Mouse (Mus musculus) megakaryocyte, embryonic 14.5 days (primary cell): Measurements from ENCODE around the gene Gm42906. TPM values are rescaled to one million over a fixed set of nuclear protein-coding genes. Genes with fewer than 3 reads are reported as not detected.

Experiments used
- H3K27me3 ChIP-seq: replicated peaks from 2 replicates; pipeline ENCODE3; 2012; ENCODE audit warnings: inconsistent platforms
- H3K36me3 ChIP-seq: replicated peaks from 2 replicates; pipeline ENCODE3; 2012; ENCODE audit warnings: low read length, inconsistent platforms, mixed read lengths
- H3K4me1 ChIP-seq: 2 replicates; pipeline ENCODE4 v1.6.1; 2012; ENCODE audit warnings: inconsistent platforms
- H3K4me3 ChIP-seq: replicated peaks from 2 replicates; pipeline ENCODE3; 2012; ENCODE audit warnings: moderate library complexity, mild to moderate bottlenecking, inconsistent platforms
- H3K9me3 ChIP-seq: 2 replicates; pipeline ENCODE4 v1.6.1; 2012; ENCODE audit warnings: inconsistent platforms
- FLI1 ChIP-seq: IDR thresholded peaks from 2 replicates; pipeline ENCODE4 v1.6.1; 2012; ENCODE audit warnings: low read length, inconsistent platforms, mixed read lengths
- GATA1 ChIP-seq: IDR thresholded peaks from 3 replicates; pipeline ENCODE4 v1.6.1; 2012; ENCODE audit warnings: mixed read lengths, low read length, inconsistent platforms, borderline replicate concordance
- polyA plus RNA-seq: library from polyadenylated mRNA; stranded (reverse); fragments of >175 nt; gene quantifications from 2 replicates; pipeline ENCODE4 v1.2.3, GENCODE M21; 2012; ENCODE audit warnings: low replicate concordance; ENCODE audit not compliant: insufficient read depth

Gene Gm42906
- polyA plus RNA-seq, 1 experiment: not detected

DNA sequence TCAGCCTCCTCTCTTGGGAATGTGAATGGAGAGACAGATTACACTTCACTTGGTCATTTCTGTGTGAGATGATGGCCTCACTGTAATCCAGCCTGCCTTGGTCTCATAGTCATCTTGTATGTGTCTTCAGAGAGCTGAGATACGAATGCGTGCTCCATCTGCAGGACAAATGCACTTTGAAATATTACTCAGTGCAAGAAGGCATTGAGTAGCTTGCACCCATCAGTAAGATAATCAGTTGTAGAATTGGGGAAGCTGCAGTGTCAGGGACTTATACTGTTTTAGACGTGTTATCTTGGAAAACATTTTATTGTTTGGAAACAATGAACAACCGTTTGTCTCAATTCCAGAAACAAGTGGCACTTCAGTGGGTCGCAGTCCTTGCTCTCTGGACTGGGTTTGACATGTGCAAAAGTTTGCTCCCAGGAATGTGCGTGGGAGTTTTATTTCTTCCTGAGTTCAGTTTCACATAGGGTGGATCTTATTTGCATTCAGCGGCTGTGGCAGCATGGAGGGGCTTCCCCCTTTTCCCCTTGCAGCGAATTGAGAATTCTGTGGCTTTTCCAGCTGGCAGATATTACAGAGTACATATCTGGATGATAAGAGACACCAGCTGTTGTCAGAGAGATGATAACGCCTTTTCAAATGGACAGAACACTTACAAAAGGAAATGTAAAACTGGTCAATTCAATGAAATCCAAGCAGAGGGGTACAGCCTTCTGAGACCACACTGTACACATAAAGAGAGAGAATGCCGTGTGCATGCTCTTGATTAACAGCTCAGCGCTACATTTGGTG is 15.1 kb downstream of the Gm42906 start:
- H3K9me3 ChIP-seq: 0 out of 2 replicates have a peak, but pooled peaks cover 3% of the 10 kb centered on the region
- H3K4me1 ChIP-seq: peaks cover 21% of the 10 kb centered on the region
- peak overlapping the region; percentile 64 for H3K4me3 ChIP-seq
- H3K36me3 ChIP-seq: no peaks in the 10 kb centered on the region
- H3K27me3 ChIP-seq: no peaks in the 10 kb centered on the region
- TF ChIP-seq GATA1: no peak
- no peak for TF ChIP-seq FLI1

DNA sequence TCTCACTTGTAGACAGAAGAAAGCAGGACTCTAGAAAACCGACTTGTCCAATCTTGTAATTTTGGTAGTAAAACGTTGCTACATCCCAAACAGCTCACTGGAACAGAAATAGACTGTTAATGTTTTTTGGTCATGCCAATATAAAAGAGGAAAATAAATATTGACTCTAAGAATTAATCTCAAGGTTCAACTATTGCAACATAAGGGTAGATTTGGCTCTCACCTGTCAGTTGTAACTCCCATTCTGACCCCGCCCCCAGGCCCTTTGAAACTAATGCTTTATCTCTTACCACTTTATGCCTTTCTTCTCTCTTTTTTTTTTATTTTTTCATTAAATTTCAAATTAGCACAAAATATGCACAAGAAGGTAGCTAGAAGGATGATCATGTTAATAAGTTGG is 18.0 kb downstream of the Gm42906 start:
- H3K4me3 ChIP-seq: no peak overlapping the region
- TF ChIP-seq GATA1 (no peak), FLI1 (no peak)
- no peaks in the 10 kb centered on the region for H3K27me3 ChIP-seq
- H3K9me3 ChIP-seq: no peaks in the 10 kb centered on the region
- peaks cover 18% of the 10 kb centered on the region for H3K4me1 ChIP-seq
- no peaks in the 10 kb centered on the region for H3K36me3 ChIP-seq

DNA sequence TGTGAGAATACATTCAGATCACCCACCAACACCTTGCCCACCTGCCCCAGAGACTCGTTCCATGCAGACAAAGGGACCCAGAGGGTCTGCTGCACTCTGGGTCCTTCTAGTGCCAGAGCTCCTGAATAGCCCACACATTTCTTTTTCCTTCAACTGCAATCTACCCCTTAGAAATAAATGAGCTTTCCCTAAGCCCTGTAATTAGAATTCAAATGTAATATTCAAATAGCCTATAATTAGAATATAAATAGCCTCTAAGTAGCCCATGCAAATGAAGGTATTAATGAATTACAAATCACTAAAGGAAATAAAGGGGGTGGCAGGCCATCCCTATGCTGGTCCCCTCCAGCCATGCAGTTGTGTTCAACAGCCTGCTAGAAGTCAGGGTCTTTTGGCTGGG is 18.7 kb downstream of the Gm42906 start:
- H3K9me3 ChIP-seq: no peaks in the 10 kb centered on the region
- H3K36me3 ChIP-seq: no peaks in the 10 kb centered on the region
- H3K27me3 ChIP-seq: no peaks in the 10 kb centered on the region
- no peak for TF ChIP-seq GATA1
- TF ChIP-seq FLI1: no peak
- no peak overlapping the region for H3K4me3 ChIP-seq
- peaks cover 18% of the 10 kb centered on the region for H3K4me1 ChIP-seq

DNA sequence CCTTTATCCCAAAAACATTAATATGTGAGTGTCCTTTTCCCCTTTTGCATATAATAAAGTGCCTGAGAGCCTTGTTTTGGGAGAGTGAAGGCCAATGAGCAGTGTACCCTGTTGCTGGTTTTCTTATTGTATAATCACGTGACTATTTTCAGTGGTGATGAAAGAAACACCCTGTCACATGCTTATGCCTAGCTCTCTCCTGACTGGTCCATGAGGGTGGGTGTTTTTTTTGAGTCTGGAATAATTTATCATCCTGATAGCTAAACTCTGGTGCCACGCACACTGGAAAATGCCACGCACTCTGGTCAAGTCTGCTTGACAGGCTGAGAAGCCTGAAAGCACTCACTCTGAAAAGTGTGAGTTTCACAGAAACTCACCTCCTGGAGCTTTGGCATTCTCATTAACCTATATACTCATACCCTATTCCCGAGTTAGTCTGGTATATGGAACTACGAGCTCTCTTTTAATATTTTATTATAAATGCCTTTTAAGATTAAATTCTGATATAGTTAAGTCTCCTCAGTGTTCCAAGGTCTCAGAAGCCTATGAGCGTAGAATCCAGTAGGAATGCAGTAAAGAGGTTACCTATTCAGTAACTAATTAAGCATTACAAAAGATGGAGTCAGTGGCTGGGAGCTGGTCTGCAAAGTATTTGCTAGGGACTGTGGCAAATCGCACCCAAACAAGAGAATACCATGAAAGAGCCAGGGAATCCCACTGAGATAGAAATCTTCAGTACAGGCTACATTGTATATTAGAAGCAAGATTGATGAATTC is 19.7 kb downstream of the Gm42906 start:
- TF ChIP-seq GATA1 (no peak), FLI1 (no peak)
- H3K9me3 ChIP-seq: no peaks in the 10 kb centered on the region
- no peaks in the 10 kb centered on the region for H3K27me3 ChIP-seq

DNA sequence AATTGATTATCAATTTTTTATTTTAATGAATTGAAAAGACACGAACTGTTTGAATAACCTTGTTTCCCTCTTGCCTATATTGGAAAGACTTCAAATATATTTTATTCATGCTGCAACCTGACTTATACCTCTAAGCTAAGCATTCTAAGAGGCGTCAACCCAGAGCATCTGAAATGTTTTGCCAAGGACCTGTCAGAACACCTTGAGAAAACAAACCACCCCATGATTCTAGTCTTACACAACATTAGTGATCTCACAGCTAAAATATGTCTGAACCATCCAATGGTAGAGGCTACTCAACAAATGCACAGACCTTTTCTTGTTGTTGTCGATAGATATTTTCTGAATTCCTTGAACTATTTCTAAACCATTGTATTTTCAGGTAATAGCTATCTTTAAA is 20.5 kb downstream of the Gm42906 start:
- Histone ChIP-seq H3K27me3 (no peaks in the 10 kb centered on the region), H3K4me1 (peaks cover 6% of the 10 kb centered on the region), H3K4me3 (no peak overlapping the region), H3K36me3 (no peaks in the 10 kb centered on the region), H3K9me3 (no peaks in the 10 kb centered on the region)
- TF ChIP-seq FLI1: no peak
- TF ChIP-seq GATA1: no peak

More for the DNA sequence above, 19.7 kb downstream of the Gm42906 start:
- Histone ChIP-seq H3K36me3 (no peaks in the 10 kb centered on the region), H3K4me1 (peaks cover 14% of the 10 kb centered on the region), H3K4me3 (no peak overlapping the region)

DNA sequence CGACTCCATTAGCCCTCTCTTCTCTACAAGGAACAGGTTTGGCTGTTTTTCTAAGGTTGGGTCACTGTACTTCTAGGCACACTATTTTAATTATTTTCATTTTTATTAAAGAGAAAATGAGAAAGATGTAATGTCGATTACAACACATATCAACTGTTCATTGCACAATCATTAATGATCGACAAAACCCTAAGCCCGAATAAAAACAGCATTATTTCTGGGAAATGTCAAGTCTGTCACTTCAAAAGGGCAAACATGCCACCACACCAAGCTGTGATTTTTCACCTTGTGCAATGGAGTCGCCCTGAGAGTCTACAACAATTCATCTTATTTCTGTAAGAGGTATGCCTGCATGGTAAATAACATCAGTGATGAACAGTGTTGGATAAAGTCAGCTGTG is 21.7 kb downstream of the Gm42906 start:
- Histone ChIP-seq H3K4me3 (no peak overlapping the region), H3K9me3 (no peaks in the 10 kb centered on the region), H3K4me1 (no peaks in the 10 kb centered on the region), H3K27me3 (no peaks in the 10 kb centered on the region), H3K36me3 (no peaks in the 10 kb centered on the region)
- TF ChIP-seq FLI1 (no peak), GATA1 (no peak)

DNA sequence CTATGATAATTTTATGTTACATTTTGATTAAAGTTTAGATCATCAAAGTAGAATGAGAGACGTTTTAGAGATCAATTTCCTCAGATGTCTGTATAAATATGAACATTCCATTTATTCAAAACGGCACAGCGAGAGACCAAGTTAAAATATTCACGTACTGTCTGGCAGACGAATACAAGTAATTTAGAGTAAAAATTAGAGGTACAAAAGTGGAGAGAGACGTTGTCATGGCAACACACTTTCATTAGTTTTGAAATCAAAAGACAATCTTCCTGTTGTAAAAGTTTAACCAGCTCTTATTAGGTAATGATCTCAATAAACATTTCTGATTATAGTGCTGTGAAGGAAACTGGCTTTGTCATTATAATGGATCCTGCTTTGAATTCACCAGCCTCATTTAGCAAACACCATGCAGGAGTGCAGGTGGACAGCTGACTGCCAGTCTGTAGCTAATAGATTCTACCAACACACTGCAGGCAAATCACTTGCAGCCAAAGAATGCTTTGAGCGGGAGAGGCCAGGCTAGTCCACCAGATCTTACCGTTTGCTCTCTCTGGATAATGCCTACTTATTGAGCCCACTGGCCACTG is 22.6 kb downstream of the Gm42906 start:
- H3K27me3 ChIP-seq: no peaks in the 10 kb centered on the region
- no peak overlapping the region for H3K4me3 ChIP-seq
- TF ChIP-seq FLI1 (no peak), GATA1 (no peak)
- no peaks in the 10 kb centered on the region for H3K9me3 ChIP-seq
- no peaks in the 10 kb centered on the region for H3K4me1 ChIP-seq
- H3K36me3 ChIP-seq: no peaks in the 10 kb centered on the region

DNA sequence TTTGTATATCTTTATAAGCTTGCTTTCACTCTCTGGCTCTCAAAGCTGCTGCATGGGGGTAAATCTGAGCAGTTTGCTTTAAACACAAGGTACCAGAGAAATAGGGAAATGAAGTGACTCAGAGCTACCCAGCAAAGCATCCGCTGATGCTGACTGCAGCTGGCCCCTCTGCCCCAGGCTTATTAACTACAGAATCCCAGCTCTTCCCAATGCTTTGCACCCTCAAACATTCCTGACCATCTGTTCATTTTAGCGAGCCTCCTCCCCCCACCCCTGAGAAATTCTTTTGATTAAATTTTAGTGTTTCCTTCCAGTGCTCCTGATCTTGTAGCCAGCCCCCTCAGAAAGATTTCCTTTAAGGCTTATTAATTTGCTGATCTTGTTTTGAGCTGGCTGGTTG is 24.4 kb downstream of the Gm42906 start:
- no peaks in the 10 kb centered on the region for H3K27me3 ChIP-seq
- peaks cover 4% of the 10 kb centered on the region; the same call in 1 of the 2 replicates for H3K4me1 ChIP-seq
- H3K4me3 ChIP-seq: no peak overlapping the region
- TF ChIP-seq GATA1 (no peak), FLI1 (no peak)
- no peaks in the 10 kb centered on the region for H3K36me3 ChIP-seq
- H3K9me3 ChIP-seq: no peaks in the 10 kb centered on the region

DNA sequence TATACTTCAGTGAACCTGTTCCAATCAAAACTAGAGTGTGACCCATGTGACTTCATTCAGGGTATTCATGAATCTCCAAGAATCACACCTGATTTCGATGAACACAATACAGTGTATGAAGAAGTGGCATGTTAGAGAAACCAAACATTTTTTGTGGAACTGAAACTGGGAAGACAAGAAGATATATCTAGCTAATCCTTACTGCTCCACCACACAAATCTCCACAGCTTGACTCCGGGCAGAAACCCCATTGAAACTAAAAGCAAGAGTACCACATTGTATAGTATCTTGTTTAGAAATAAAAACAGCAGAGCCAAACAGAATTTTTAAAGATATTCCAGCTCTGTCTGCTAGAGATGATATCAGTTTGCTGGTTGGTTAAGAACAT is 27.4 kb downstream of the Gm42906 start:
- H3K4me3 ChIP-seq: no peak overlapping the region
- H3K9me3 ChIP-seq: 0 out of 2 replicates have a peak, but pooled peaks cover 3% of the 10 kb centered on the region
- peaks cover 4% of the 10 kb centered on the region; the same call in 1 of the 2 replicates for H3K4me1 ChIP-seq
- TF ChIP-seq FLI1 (no peak), GATA1 (no peak)
- H3K27me3 ChIP-seq: no peaks in the 10 kb centered on the region
- no peaks in the 10 kb centered on the region for H3K36me3 ChIP-seq
